Mouse (Mus musculus): ENCODE data around the gene Mfsd4b2.

The Mfsd4b2 gene

DNA sequence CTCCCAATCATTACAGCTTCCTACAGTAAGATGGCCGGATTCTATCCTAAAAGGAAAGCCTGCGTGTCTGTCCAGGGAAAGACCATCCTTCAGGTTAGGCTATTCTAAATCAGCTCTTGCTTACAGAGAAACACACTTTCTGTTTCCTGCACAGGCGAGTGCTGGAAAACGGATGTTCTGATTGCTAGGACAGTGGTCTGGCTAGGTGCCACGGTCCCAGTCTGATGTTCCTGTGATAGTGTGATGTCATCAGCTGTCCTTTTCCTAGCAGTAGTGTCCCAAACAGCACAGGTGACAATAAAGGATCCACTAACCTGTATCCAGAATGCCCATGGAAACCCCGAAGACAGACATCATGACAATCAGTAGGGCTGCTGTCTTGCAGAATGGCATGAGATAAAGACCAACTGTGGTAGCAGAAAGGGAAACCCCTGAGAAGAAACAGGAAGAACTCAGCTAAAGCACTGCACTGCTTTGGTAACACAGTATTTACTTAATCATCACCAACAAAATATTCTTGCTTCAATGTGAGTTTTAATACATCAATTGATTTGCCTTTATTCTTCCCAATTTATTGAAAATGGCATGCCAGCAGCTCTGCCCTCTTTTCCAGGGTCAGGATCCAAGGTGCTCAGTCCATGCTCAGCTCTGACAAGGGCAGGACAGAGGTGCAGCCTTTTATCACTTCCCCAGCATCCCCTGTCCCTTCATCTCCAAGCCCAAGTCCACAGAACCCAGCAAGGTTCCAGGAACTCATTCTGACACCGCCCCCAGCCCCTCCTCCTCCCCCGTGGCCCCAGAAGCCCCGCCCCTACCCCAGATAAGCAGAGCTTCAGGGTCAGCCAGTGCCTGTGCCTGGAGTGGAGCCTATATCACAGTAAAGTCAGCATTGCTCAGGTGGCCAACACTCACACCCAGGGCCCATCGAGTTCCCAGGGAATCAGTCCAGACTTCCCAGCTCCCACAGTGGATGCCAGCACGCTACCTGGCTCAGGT is 32.7 kb downstream of the Mfsd4b2 start:
- no peak for DNase-seq (ENCODE audit: low spot score)

DNA sequence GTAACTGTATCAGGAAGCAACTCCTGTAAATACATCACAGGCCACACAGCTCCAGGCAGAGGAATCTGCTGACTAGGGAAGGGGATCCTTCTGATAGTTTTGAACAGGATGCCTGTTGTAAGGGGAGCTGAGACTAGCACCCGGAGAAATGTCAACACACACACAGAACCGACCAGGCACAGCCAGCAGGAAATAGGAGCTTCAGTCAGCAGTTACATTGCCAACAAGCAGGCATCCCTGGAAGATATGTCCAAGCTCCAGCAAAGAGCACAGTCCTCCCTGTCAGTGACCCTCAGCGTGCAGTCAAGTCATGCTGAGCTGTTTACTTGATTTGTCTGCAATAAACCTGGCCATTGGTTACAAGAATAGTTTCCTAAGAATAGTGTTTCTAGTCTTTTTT is 38.1 kb downstream of the Mfsd4b2 start:
- DNase-seq (ENCODE audit: low spot score): no peak

Data from layer of hippocampus, adult 9-10 months (tissue).